ENCODE assay signal across 13 mouse cellular contexts in the genomic region with DNA sequence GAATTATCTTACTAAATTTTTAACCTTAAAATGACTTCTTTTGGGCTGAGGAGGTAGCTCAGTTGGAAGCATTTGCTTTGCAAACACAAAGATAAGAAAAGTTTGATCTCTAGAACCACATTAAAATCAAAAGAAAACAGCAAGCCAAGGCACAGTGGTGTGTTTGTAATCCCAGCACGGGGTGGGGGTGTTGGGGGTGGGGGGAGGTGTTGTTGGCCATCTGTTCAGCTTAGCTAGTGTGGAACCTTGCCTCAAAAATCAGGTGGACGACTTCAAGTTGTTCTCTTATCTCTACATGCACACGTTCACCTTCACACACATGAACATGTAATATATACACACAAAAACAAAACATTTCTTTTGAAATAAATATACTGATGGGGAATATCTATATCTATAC.
"Had no signal": no experiment of that assay in that cellular context is flagged by ENCODE, and none has a peak within 500 bp of the region (broad histone marks: within the 10 kb centered on the region; RNA-seq: fewer than 3 reads in every experiment).

No protein-coding gene starts in this region.

- DNase-seq: gastrocnemius, adult 2 months; gastrocnemius, postnatal 10 days; gastrocnemius, postnatal 25 days; heart, adult 18-20 months; heart, postnatal 10 days; heart, postnatal 4 days; kidney, adult 11 months; kidney, adult 2 months; kidney, adult 9 months; kidney, postnatal 14 days; kidney, postnatal 36 days; layer of hippocampus, adult 9-11 months; layer of hippocampus, postnatal 36 days had no signal
